Mouse (Mus musculus): ENCODE results near the gene Marveld2.

- TF ChIP-seq CTCF (IDR thresholded peaks at IDR 0.05; ENCODE audit: low read depth) (no peak), EP300 (IDR thresholded peaks at IDR 0.05; ENCODE audit: low read depth) (no peak)
Measured at GRCm38 (mm10) chr13:100603031-100603737, 13.6 kb downstream of the Marveld2 start.
